Mouse (Mus musculus): ENCODE measurements around the gene Plscr2. TPM values are rescaled to one million over a fixed set of nuclear protein-coding genes. Genes with fewer than 3 reads are reported as not detected.

Plscr2 gene
- total RNA-seq (2021): 1 to 10 TPM; 5.8 to 6.3 TPM
- long read RNA-seq, experiment 1, transcript Plscr2-205 (8 exons, 1,900 nt): major isoform, 9 of 14 reads
- long read RNA-seq, experiment 1, partial matches to known transcripts: 1 of 14 reads
- long read RNA-seq, experiment 1, other reads (novel, unspliced or antisense): 2 of 14 reads
- long read RNA-seq, experiment 2, transcript Plscr2-205 (8 exons, 1,900 nt): major isoform, 11 of 20 reads
- long read RNA-seq, experiment 2, transcript Plscr2-201 (8 exons, 1,874 nt): minor isoform, 7 of 20 reads
- long read RNA-seq, experiment 2, partial matches to known transcripts: 2 of 20 reads
- long read RNA-seq, experiment 2, other reads (novel, unspliced or antisense): 0 of 20 reads

DNA sequence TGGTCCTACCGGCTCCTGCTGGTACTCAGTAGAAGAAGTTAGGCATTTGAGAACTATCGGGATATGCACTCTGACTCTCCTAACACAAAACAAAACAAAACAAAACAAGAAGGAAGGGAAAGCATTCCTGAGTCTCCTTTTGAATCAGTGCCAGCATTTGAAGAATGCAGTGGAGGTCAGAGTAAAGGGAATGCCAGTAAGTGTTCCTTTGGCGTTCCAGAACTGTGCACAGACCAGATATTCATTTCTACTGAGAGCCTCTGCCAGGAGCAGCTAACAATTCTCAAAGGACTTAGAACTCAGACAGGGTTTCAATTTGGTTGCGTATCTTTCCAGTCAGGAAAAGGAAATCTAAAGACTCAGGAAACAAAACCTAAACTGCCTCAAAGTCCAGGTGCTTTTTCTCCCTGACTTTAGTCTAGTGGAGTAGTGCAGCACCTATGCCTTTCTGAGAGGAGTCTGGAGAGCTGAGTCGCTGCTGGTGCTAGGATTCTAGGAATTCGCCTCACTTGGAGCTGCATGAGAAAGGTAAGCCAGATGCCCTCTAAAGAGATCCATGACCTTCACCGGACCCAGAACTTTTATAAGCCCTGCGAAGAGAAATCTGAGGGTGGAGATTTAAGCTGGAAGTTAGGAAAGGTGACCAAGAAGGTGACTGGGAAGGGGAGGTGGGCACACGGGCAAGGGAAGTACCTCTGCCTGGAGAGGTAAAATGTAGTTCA lies at the start of gene Plscr2:
Gene Plscr2, plus strand, starts transcription at position 117 of the 722 bp plus-strand sequence.
- peak; percentile 43 for DNase-seq

DNA sequence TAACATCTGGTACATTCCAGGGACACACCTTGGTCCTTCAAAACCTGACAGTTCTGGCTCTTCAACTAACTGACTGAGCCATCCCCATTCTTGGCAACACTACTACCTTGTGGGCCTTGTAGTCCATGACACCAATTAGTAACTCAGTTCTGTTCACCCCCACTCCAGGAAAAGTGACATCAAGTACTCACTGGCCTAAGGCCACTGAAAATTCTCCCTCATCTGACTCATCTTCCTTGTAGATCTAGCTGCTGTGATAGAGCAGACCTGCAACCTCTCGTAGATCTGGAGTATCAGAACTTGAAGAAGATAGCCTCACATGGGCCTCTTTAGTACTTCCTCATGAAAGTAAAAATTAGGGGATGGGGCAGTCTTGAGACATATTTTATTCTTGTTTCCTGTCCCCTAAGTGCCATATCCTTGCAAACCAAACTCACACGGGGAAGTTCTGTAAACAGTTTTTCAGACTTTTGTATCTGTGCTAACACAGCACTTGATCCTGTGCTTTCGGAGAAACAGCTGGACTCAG lies 49.2 kb upstream of the Plscr2 start:
- no peak for DNase-seq

DNA sequence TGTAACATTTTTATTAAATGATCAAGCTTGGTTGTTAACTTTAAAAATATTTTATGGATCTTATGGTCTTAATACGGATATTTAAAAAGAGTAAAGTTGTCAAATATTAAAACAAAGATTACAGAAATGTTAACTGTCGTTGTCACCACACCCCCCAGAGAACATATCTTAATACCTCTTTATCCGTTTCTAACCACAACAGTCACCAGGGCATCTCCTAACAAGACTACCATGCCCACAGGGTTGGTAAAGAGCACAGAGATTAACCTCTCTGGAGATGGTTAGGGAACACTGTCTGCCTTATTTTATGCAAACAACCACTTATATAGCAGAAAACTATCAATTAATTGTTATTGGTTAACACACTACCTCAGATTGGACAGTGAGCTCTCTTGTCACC lies 48.6 kb upstream of the Plscr2 start:
- no peak for DNase-seq

DNA sequence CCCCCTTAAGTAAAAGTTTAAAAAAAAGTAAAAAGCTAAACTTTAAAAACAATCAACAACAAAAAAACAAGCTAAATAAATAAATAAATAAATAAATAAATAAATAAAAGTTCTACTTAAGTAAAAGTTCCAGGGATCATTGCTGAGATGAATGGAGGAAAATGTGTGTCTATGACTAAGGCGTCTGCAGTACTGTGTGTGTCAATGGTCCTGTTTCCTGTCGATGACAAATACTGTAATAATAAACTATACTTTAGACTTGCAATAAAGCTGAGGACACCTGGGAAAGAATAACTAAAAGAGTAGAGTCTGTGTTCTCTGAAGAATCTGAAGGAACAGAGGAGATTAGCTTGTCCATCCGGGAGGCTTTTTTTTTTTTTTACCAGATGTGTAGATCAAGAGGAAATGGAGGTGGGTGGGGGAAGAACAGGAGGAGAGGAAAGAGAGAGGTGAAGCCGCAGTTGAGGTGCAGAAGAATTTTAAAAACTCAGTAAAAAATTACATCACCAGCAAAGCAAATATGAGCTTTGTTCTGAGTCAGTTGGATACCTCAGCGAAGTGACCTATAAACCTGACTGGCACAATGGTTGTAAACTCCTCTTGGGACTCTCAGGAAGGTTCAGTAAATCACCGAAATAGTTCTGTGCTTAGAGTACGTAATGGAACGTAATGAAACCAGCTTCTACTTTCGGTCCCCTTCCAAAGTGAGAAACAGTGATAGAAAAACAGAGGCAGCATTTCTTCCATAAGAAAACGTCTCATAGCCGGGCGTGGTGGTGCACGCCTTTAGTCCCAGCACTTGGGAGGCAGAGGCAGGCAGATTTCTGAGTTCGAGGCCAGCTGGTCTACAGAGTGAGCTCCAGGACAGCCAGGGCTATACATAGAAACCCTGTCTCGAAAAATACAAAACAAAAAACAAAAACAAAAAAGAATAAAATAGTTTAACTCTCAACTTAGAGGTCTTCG lies 46.3 kb upstream of the Plscr2 start:
- DNase-seq: no peak

DNA sequence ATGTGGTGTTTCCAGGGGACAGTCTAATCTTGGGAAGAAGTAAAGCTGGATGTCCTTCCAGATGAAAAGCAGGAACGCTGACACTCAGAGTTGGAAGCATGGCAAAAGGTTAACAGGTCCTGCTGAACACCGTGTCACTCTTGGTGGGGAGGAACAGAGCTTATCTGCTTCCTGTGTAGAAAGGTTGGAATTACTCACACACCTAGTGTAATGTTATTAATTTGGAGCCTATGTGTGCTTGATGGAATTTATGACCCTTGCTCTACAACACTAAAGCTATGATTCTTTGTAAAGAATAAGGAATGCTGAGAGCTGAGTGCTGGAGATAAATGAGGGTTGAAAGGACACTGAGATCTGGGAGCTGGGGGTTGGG lies 45.6 kb upstream of the Plscr2 start:
- no peak for DNase-seq

DNA sequence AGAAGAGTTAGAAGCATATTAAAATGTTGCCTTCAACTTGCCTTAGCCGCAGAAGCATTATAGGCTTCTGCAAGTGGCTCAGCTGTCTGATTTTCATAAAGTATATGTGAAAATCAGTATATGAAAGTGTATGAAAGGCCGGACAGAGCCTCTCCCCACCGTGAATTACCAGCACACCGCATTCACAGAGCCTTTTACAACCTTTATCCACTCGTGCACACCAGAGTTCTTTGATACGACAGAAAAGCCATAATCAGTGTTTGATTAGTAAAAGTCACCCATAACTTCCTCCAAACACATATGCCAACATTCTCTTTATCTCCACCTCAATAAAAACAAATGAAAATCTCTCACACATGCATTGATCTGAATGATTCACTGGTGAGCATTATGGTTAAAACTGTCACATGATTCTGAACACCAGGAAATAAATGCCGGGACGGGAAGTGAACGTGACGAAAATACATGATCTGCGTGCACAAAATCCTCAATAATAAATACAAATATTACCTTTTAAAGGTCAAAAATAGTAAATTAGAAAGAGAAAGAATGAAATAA lies 40.4 kb upstream of the Plscr2 start:
- DNase-seq: no peak

DNA sequence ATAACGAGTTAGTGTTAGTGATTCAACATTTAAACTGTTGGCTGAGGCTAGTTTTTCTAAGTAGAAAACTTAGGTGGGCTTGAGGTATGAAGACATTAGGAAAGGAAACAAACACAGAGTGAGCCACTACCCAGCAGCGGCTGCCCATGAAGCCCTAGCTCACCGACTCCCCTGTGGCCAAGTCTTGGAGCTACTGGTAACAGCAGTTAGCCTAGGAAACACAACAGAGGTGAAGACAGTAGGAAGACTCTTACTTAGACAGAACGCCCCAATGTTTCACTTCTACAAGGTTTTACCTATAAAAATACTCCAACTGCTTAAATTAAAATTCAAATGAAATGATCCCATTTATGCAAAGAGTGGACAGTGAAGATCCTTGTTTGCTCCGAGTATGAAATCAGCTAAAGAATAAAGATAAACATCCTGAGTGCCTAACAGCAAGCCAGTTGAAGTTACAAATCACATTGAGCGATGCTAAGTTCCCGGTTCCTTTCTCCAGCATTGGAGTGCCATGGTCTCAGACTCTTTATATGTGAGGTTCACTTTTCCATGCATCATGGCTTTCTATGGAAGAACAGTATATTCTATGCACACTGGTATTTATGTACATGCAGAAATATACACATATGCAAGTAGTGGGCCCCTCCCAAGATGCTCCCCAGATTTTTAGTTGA lies 26.5 kb upstream of the Plscr2 start:
- DNase-seq: no peak

DNA sequence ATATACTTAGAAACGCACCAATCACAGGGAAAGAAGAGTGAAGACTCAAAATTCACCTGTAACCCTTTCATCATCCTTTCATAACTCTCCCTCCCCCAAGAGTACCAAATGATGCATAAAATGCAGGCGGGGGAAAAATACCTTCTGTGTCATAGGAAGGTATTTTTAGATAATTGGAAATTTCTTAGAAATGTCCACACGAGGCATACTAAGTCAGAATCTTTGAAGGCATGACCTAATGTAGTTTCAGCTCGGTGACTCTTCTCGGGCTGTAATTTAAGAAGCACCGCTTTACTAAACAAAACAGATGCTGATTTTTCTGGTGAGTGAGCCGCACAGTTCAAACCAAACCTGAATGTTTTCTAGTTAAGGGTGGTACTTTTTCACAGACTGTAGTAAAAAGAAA lies 26.0 kb upstream of the Plscr2 start, which contains the start of gene Plscr1:
Gene Plscr1, plus strand, starts transcription at position 304 of the 406 bp plus-strand sequence.
- no peak for DNase-seq

DNA sequence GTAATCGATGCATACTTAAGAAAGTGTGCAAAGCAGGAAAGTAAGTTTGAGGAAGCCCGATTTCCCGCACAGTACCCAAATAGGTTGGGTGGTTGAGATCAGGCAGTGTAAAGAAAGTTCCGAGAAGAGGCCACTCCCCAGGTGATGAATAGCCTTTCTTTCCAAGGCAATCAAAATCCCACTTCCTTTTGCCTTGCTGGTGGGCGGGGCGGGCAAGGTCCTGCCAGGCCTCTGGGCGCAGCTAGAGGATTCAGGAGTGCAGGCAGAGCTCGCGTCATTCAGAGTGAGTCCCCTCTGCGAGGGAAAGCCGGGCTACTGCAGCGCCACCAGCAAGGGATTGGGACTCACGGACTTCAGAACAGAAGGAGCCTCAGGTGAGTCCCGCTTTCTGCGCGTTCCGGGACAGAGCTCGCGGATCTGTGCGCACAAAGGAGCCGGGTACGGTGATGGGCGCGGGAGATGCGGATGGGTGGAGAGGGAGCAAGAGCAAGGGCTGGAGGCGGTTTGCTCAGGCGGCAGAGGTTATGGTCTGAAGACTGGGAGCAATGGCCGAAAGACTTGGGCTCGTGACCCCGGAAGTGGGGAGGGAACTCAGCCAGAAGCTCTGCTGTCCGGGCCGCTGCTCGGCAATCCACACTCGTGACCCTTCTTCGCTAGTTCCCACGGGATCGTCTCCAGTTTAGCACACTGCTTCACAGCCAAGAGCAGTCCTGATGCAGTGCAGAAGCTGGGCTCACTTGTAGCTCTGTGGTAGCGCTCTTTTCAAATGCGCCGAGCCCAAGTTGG lies 25.2 kb upstream of the Plscr2 start:
- DNase-seq: peak; percentile 83

DNA sequence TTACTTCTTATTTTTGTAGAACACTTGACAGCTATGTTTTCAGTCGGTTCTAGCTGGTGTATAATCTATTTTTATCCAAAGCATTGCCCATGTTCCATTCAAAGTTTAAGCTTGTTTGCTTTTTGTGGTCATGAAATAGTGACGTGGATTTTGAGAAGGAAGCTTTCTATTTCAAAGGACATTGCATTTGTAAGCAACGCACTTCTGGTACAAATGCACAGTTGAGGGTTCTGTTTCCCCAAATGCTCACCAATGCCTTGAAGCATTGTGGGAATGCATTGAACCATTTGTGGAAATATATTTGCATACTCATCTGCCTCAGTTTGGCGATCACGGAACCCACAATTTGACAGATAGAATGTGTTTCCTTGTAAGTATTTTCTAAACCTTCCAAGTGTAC lies 22.7 kb upstream of the Plscr2 start:
- no peak for DNase-seq

DNA sequence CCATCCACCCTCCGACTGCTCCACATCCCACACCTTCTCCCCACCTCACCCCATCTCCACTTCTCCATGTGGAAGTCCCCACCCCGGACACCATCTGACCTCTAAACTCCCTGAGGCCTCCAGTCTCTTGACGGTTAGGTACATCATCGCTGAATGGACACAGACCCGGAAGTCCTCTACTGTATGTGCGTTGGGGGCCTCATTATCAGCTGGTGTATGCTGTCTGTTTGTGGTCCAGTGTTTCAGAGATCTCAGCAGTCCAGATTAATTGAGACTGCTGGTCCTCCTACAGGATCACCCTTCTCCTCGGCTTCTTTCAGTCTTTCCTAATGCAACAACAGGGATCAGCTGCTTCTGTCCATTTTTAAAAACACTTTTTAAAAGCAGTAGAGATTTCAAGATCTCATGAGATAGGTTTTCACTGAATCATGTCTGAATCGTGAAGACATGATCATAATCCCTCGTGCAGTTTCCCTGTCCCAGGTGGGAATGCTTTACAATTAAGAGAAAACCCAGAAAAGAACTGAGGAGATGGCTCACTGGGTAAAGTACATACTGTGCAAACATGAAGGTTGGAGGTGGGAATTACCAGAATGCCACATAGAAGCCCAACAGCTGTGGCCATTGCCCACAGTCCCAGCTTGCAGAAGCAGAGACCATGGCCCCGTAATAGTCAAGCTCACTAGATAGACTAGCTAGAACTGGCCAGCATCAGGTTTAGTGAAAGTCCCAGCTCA lies 21.6 kb upstream of the Plscr2 start:
- no peak for DNase-seq

DNA sequence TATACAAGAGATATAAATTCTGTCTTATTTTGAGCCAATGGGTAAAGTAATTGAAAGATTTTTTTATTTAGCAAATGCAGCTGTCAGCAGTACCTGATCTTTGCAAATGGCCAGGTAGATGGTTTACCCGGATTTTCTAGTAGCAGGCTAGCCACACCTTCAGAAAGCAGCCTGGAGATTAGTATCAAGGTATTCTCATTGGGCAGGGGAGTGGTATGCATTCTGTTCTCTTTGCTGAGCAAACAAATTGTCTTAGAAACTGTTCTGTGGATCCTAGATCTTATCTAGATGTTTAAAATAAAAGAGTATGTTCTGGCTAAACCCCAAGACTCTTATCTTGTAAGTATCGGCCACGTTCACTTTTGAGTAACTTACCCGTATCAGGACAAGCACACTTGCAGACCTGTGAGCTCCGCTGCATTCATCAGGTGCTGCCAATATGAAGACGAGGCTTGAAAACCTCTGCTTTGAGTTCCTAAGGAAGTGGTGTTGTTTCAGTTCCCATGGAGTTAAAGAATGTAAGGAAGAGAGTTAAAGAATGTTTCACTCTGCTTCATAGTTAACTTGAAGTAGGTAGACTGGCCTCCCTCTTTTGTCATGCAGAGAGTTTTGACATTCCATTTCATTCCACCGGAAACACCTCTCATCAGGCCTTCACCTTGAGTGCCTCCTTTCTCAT lies 14.8 kb upstream of the Plscr2 start:
- DNase-seq: no peak

DNA sequence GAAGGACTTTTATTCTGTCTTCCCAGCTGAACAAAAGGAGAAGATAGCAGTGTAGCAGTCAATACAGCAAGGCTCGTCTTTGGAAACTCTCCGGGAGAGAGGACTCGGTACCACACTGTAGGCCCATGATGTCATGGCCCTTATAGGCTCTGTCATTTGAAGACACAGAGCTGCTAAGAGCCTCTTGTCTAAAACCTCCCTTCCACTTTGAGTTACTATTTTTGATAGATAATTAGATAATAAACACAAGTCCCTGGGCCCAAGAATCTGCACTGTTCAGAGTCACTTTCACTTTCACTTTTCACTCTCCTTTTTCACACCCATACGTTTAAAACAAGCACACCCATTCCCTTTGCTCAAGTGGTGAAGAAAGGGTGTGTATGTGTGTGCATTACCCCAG lies 9.7 kb upstream of the Plscr2 start:
- DNase-seq: no peak

DNA sequence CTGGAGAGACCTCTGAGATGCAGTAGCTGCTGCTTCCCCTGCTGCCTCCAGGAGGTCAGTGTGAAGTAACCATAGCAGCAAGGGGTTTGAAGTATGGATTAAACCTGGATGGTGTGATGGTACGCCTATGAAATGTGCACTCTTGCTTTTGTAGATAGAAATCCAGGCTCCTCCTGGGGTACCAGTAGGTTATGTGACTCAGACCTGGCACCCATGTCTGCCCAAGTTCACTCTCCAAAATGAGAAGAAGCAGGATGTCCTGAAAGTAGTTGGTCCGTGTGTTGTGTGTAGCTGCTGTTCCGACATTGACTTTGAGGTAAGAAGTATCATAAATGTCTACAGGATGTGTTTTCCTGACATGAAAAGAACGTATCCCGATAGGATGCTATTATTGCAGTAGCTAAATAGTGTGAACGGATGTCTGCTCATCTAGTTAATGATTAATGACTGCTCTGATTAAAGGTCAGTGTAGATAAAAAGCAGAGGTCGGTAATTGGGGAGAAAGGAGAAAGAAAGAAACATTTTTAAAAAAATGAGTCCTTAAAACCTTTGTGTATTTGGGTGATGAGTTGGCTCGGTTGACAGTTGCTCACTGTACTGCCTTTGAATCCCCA lies 8.7 kb upstream of the Plscr2 start:
- no peak for DNase-seq

DNA sequence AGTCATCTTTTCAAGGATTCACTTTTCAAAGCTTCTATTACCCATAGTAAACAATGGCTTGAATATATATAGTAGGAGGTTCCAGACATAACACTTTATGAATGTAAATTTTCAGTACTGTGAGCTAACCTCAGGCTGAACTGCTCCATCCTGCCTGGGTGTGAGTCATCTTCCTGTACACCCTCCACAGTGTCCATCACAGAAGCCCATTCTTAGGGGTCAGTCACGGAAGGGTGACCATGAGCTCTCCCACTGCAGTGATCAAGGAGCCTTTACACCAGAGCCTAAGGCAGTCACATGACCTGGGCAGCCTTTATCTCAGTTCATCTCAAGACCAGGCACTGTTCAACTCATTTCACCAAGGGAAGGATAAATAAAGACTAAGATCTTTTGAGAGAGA lies 7.7 kb upstream of the Plscr2 start:
- DNase-seq: no peak

DNA sequence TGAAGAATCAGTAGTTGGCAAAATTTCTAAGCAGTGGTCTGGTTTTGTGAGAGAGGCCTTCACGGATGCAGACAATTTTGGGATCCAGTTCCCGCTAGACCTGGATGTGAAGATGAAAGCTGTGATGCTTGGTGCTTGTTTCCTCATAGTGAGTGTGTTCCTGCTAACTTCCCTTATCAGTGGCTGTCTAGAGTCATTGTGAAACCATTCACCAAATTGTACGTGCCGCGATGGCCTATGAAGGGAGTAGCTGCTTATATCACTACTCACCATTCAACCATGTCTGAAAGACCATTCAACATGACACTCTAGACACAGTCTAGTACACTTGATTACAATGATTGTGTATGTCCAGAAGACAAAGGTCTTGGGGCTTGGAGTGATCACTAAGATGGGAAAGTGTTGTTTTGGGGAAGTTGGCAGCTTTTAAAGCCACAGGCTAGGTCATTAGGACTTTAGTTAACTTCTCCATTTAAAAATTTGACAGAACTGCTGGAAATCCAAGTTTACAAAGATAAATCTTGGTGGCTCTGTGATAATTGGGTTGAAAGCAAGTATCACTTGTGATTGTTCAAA lies 5.5 kb upstream of the Plscr2 start:
- DNase-seq: no peak

DNA sequence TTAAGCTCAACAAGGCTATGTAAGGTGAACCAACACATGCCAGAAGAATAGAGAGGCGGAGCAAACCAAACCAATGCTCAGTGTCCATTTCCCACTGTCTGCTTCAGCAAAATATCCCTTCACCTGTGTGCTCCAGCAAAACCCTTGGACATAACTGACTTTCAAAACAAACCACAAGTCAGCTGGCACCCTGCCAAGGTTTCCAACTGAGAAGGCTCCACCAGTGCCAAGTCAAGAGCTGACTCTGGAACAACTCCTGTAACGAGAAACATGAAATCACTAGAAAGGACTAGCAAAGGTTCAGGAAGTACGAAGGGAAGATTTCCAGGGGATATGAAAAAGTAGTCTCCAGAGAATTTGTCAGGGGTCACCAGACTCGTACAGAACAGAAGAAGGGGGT lies 4.5 kb upstream of the Plscr2 start:
- peak; percentile 88 for DNase-seq

DNA sequence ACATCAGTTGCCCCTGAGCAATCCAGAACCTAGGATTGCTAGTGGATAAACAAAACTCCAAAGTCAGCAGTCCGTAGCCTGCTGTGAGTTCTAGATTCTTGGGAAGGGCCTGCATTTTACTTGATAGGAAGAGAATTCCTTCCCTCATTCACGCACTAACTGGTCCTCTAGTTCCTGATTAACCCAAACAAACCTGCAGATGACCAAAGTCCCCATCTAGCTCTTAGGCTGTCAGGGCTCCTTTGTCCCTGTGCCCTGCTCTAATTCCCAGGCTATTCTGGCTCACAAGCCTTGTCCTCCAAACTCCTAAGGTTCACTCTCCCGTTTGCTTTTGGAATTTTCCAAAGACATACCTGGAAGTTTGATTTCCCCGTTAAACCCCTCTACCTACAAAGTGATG lies 2.8 kb upstream of the Plscr2 start:
- no peak for DNase-seq
